Mouse (Mus musculus) 3134 (cell line): ENCODE results near the gene E330009J07Rik.

Experiments
- DNase-seq: peaks from one replicate; pipeline ENCODE4 v3.0.0-alpha.2; 2011; ENCODE audit warnings: low spot score; ENCODE audit not compliant: insufficient read length; ENCODE audit errors: extremely low read depth

Gene E330009J07Rik

GRCm38 (mm10) chr6:40430251-40430650 lies 5.7 kb downstream of the E330009J07Rik start:
- no peak for DNase-seq

- DNase-seq = no peak
Measured at GRCm38 (mm10) chr6:40429521-40429931, 6.4 kb downstream of the E330009J07Rik start.

GRCm38 (mm10) chr6:40428696-40429095 lies 7.2 kb downstream of the E330009J07Rik start:
- no peak for DNase-seq

- no peak for DNase-seq
Measured at GRCm38 (mm10) chr6:40427441-40427840, 8.5 kb downstream of the E330009J07Rik start.

GRCm38 (mm10) chr6:40423774-40424173 lies 12.2 kb downstream of the E330009J07Rik start:
- no peak for DNase-seq

GRCm38 (mm10) chr6:40423013-40423412 lies 12.9 kb downstream of the E330009J07Rik start:
- no peak for DNase-seq

- DNase-seq = no peak
Measured at GRCm38 (mm10) chr6:40421099-40421498, 14.8 kb downstream of the E330009J07Rik start.

- DNase-seq = no peak
Measured at GRCm38 (mm10) chr6:40418386-40418785, 17.5 kb downstream of the E330009J07Rik start.

- DNase-seq = no peak
Measured at GRCm38 (mm10) chr6:40415799-40416198, 20.1 kb downstream of the E330009J07Rik start.

GRCm38 (mm10) chr6:40413565-40413964 lies 22.4 kb downstream of the E330009J07Rik start:
- DNase-seq = no peak

GRCm38 (mm10) chr6:40413046-40413445 lies 22.9 kb downstream of the E330009J07Rik start:
- DNase-seq = no peak

GRCm38 (mm10) chr6:40411085-40411484 lies 24.9 kb downstream of the E330009J07Rik start:
- DNase-seq = no peak

- no peak for DNase-seq
Measured at GRCm38 (mm10) chr6:40403640-40404285, 32.2 kb downstream of the E330009J07Rik start.

- no peak for DNase-seq
Measured at GRCm38 (mm10) chr6:40402031-40402430, 33.9 kb downstream of the E330009J07Rik start.

GRCm38 (mm10) chr6:40393213-40393612 lies 42.7 kb downstream of the E330009J07Rik start:
- DNase-seq = no peak

GRCm38 (mm10) chr6:40390975-40391374 lies 45.0 kb downstream of the E330009J07Rik start:
- no peak for DNase-seq

- no peak for DNase-seq
Measured at GRCm38 (mm10) chr6:40388660-40389059, 47.3 kb downstream of the E330009J07Rik start.

GRCm38 (mm10) chr6:40385682-40386081 lies 50.3 kb downstream of the E330009J07Rik start:
- no peak for DNase-seq

- no peak for DNase-seq
Measured at GRCm38 (mm10) chr6:40381908-40382307, 54.0 kb downstream of the E330009J07Rik start.

GRCm38 (mm10) chr6:40380181-40380580 lies 55.8 kb downstream of the E330009J07Rik start:
- no peak for DNase-seq

GRCm38 (mm10) chr6:40371031-40371430 lies 64.9 kb downstream of the E330009J07Rik start:
- no peak for DNase-seq

GRCm38 (mm10) chr6:40353360-40353759 lies 82.6 kb downstream of the E330009J07Rik start:
- no peak for DNase-seq
